Mouse (Mus musculus) CH12.LX (cell line): Measurements from ENCODE around the gene Prl5a1. TPM values are rescaled to one million over a fixed set of nuclear protein-coding genes. Genes with fewer than 3 reads are reported as not detected.

Experiments used
- polyA plus RNA-seq: library from polyadenylated mRNA; unstranded; fragments of >175 nt; gene quantifications from 2 replicates; pipeline ENCODE4 v1.2.1, GENCODE M21; 2012; ENCODE audit warnings: low read depth; ENCODE audit not compliant: insufficient read length
- total RNA-seq, 2 experiments: library from RNA; depleted of rRNA; stranded (reverse); fragments of 300-350 nt in 1 of 2; fragments of >200 nt in 1 of 2; gene quantifications; 2 replicates each; pipeline ENCODE4 v1.2.3; 2012 to 2014

The Prl5a1 gene
- total and polyA plus RNA-seq, 3 experiments = not detected

Other genes starting within 250 kb of the Prl5a1 start
- not detected in 2 replicates for gene Prl4a1, start 126.3 kb upstream of the Prl5a1 start, total RNA-seq (2012; rRNA removed)
- gene Prl4a1, start 126.3 kb upstream of the Prl5a1 start, total RNA-seq (2014; rRNA removed) = not detected in 2 replicates
- not detected in 2 replicates for gene Prl4a1, start 126.3 kb upstream of the Prl5a1 start, polyA plus RNA-seq
- gene Gm11361, start 115.0 kb downstream of the Prl5a1 start, total RNA-seq (2012; rRNA removed) = 1,392 and 1,596 TPM in 2 replicates
- 188 and 230 TPM in 2 replicates for gene Gm11361, start 115.0 kb downstream of the Prl5a1 start, total RNA-seq (2014; rRNA removed)
- gene Gm11361, start 115.0 kb downstream of the Prl5a1 start, polyA plus RNA-seq = 2.5 TPM in 1 of 2 replicates, not detected in the other